Mouse (Mus musculus) lung, postnatal 14 days (tissue): ENCODE data around the gene Macrod2.

Source experiments
- DNase-seq: peaks from one replicate; pipeline ENCODE4 v3.0.0; 2021

The Macrod2 gene

DNA sequence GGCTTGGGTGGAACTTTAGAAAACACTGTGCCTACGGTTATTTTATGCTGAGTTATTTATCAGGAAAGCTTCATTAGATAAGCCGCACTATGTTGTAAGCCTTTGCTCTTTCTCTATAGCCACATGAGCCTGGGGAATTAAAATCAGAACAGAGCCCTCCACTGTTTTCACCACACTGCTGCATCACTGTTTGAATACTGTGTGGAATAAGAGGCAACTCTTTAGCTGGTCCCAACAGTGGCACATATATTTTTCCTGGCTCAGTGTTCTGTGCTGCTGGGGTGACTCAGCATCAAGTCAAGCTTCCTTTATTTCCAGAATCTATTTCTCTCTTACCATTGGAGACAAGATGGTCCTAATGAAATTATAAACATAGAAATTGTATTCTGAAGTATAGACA is 1481.8 kb downstream of the Macrod2 start:
- no peak for DNase-seq

DNA sequence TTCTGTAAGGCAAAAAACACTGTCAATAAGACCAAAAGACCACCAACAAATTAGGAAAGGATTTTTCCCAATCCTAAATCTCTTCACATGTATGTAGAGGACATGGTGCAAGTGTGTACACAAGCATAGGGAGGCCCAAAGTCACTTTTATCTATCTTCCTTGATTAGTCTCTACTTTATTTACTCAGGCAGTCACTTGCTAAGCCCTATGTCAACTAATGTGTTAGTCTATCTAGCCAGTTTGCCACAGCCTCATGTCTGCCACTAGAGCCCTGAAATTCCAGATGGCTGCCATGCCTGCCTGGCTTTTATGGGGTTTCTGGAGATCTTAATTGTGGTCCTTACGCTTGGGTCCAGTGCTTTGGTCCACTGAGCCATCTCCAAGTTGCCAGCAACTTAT is 1483.4 kb downstream of the Macrod2 start:
- no peak for DNase-seq

DNA sequence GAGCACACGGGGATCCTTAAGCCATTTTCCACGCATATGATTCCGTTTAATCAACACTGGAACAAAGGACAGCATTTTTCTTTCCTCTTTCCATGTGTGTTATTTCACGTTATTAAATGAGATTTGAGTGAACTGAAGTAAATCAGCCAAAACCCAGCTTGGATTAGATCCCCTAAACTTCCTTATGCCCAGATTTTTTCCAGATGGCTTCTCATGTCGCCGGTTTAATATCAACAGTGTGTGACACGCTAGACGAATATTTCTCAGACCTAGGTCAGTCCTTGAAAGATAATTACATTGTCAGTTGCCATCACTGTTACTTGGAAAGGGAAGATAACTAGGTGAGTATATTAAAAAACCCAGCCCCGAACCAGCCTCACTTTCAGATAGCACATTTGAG is 1484.6 kb downstream of the Macrod2 start:
- DNase-seq: no peak

DNA sequence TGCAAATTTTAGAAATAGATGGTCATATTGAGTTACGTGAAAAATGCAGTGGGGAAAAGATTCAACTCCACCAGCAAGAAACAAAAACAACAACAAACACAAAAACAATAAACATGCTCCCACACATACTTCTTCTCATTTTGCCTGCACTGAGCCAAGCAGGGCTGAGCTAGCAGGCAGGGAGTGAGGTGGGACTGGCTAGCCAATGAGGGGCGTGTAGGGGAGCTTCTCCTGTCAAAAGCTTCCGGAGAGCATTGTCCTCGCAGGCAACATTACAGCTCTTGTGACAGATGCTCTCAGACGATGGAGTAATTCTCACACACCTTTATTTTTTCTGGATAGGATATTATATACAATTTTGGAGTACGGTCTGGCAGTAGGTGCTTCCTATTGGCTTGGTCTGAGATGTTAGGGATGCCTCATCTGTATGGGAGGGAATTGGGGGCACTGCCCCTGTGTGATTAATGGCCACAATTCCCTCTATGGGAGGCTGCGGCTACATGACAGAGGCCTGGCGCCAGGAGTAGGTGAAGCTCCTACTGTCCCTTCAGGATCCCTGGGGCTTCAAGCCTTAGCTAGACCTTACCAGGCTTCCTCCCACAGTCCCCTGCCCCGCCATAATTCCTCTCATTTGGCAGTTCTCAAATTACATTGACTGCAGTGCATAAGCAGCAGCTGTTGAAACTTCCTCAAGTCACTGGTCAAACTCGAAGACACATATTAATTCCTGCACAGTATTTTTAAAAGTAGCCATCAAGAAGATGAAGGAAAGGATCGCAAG is 1491.8 kb downstream of the Macrod2 start:
- no peak for DNase-seq

DNA sequence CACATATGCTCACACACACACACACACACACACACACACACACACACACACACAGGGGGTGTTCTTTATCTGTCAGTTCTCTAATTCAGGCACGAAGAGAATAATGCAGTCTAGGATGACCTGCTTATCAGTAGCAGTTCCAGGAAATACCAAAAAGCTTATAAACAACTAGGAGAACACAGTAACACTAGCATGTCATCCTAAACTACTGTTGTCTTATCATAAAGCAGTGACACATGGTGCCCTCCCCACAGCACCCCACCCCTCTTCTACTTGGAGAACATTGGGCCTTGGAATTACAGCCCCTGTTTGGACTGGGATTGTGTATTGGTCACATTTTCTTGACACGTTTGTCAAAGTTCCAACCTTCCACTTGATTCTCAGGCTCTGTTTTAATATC is 1494.4 kb downstream of the Macrod2 start:
- DNase-seq: no peak

DNA sequence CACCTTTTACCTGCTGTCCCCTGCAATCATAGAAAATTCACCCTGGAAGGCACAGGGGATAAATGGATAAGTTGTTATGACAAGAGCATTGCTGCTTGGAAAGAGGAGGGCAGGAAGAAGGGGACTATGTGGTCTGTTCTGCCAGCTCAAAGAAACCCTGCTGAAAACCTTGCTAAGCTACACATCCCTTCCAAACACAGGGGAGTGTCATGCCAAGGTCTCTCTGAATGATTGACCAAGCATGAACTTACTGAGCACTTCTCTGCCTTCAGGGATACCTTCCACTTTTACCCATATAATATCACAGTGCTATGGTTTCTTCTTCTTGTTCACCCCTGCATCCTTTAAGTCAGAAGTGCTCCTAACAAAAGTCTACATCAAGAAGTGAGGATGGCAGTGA is 1502.8 kb downstream of the Macrod2 start:
- DNase-seq: no peak

DNA sequence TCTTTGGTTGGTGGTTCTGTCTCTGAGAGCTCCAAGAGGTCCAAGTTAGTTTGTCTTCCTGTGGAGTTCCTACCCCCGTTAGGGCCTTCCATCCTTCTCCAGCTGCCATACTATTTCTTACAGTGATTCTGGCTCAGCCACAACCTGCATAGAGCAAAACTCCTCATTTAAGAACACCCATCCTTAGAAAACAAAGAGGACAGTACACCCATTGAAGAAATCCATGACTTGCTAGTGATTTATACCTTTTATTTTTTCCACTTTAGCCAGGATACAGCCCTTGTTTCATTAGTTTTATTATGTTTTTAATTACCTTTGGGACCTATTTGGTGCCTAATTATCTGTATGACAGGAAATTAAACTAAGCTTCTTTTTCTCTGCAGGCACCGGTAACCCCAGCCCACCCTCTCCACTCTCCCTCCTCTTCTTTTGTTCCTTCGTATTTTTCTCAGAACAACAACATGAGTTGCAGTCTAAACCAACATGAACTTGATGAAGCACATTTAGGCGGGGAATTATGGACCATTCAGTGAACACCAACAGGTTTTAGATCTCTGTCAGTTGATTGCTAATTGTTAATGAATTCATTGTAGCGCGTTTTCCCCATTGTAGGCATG is 1516.8 kb downstream of the Macrod2 start:
- no peak for DNase-seq

DNA sequence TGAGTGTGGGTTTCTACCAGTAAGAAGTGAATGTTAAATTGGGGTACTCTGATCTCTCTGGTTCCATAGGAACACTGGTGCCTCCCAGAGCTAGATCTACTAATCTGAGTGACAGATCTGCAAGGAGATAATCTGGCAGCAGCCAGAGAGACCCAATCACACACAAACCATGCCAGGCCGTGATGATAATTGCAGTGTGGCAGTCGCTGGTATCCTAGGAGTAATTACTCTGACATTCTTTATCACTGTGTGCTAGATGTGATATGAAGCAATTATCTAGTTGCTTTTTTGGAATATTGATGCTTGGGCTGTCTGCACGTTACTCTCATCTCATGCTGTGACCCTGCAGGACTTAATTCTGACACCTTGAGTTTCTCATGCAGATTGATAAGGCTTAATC is 1518.4 kb downstream of the Macrod2 start:
- no peak for DNase-seq

DNA sequence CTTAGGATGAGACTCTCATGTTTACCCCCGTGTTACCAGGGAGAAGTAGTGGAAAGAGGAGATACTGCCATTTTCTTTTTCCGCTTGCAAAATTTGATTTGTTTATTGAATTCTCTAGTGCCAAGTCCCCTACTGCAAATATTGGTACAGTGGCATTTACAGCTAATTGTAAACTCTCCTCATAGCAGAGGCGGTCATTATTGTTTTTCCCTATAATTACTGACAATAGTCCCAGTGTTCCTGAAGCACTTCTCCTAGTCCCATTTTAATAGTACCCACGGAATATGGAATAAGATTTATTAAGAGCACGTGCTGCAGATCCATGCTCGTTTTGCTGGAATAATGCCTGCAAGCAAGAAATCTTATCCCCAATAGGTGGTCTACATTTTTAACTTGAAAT is 1518.8 kb downstream of the Macrod2 start:
- DNase-seq: no peak

DNA sequence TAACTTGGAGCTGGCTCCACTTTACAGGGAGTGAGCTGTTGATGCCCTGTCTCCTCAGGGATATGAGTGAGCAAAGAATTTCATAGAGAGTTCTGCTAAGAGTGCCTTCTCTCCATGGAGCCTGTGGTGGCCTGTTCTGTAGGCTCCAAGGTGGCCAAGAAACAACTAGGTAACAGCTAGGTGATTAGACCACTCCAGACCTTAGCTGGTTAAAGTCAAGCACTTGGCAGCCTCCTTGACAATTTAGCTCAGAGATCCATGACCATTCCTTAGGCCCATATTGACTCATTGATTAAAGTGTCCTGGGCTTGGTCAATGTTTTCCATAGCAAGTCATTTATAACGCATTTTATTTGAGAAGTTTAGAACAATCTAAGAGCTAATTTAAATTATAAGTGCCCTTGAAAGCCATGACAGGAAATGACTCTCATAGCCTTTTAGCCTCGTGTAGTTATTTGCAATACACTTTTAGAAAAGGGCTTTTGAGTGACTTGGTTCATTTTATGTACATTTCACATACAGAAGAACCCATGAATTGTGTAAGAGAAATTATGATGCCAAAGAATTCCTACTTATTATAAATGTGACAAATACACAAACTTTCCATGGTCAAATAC is 1525.4 kb downstream of the Macrod2 start:
- no peak for DNase-seq

DNA sequence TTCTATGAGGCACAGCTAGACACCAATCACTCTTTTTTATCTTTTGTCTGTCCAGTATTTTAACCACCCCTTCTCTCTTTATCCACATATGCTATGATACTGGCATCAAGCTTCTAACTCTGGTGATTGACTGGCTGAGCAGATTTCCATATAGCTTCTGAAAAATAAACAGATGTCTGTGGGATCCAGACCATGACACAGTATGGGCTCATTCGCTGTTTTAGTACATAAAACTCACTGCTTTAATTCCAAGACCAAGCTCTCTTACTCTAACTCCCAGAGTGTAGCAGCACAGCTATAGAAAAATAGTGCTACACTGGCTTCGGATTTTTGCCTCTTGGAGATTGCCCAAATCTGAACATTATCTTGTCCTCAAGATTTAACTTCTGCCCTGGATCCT is 1540.0 kb downstream of the Macrod2 start:
- DNase-seq: no peak

DNA sequence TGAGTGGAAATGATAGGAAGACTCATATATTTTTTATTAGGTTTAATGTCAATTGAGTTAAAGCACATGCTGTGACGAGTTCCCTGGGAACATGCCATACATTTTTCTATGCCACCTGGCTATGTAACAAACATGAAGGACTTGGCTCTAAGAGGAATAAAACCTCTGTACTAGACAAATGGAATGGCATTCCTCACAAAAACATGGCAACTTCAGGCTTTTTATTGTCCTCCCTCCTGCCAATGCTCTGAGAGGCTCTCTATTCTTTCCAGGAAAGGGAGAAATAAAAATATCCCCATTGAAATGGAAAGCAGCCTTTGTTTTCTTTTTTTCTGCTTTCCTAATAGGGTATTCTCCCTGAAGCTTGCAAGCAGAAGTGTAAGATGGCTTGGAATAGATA is 1559.7 kb downstream of the Macrod2 start:
- no peak for DNase-seq

DNA sequence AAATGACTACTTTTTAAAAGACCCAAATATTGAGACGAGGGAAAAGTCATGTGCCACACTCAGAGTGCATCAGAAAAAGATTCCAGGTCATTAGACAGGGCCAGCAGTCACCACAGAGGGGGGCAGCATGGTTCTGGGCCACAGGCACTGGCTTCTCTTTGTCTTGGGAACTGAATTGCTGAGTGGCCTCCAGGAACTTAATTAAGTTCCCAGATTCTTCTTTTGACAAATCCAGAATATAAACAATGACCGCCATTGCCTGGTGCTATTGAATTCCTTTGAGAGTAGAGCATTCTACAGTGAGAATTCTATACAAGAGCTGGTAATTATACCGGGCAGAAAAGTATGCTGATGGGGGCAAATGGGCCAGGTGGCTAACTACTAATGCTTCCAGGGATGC is 1560.1 kb downstream of the Macrod2 start:
- DNase-seq: no peak

DNA sequence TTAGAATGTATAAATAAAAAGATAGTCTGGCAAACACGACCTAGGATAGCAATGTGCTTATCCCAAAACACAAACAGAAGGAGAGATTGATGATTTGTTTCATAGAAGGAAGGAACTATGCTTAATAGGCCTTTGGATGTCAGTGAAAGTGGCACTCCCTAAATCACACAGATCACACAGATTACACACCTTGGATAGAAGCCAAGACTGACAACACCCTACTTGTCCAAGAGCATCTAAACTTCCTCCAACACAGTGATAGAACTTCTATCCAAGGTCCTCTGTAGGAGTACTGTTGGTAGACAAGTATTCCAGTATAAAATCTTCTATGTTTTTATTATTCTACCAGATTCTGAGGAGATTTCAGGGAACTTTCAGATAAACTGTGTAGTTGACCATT is 1567.8 kb downstream of the Macrod2 start:
- no peak for DNase-seq

DNA sequence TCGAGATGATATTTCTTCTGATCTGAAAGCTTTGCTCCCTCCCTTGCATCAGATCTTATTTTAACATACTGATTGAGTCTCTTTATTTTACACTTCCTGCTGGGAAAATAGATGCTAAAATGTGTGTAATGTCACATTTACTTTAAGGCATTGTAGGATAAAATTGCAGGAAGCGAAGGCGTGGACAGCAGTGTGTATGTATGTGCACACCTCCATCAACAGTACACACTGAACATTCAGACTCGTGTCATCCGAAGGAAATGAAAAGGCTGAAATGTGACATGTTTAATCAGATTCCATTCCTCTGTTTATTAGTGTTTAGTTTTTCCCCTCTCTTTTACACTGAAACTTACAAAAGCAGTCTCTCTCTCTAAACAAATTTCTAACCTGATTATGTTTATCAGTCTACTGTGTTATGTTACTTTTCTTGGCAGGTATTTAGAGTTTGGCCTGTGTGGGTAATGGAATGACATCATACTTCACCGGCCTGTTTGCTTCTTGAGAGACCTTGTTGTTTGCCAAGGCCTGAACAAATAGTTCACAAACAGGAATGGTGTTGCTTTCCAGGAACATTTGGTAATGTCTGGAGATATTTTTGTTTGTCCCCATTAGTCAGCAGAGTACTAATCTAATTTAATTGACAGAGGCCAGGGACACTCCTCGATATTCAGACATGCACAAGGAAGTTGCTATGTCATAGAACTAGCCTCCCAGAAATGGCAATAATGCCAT is 1588.7 kb downstream of the Macrod2 start:
- DNase-seq: no peak

DNA sequence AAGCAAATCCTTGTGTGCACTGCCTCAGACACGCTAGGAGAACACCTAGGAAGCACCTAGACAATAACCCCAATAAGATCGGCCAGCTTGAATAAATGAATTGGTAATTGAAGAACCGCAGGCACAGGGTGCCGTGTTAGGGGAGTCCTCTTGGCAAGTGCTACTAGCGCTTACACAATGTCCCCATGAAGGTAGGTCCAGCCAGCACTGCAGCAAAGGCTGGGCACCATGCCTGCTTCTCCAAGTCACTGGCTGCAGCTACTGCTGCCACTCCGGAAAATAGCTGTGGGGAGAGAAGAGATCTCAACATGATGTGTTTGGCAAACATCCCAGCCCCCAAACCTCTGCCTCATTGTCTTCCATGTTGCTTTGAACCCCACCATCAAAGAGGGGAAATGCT is 1603.8 kb downstream of the Macrod2 start:
- DNase-seq: peak; percentile 39

DNA sequence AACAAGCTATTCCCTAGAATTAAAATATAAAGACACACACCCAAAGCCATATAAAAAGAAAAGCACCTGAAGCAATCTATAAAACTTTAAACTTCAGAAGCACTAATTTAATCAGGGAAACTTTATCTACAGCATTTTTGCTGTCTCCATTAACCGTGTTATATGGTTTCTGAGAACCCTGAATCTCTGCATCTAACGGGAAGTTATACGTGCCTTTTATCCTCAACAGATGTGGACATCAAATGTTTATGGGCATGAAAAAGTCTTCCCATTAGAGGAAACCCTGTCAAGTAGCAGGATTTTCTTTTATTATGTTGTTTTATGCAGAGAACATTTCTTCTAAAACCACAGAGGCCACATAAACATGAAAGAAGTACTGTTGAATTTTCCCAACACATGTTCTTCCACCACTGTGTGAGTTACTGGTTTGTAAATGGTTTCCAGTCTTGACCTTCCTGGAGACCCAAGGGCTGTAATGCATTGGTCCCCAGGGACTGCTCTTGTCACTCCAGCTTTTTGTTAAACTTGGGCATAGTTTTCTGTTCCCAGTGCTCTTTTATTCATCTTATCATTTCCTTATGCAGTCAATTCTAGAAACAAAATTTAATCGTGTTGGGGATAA is 1629.5 kb downstream of the Macrod2 start:
- no peak for DNase-seq

DNA sequence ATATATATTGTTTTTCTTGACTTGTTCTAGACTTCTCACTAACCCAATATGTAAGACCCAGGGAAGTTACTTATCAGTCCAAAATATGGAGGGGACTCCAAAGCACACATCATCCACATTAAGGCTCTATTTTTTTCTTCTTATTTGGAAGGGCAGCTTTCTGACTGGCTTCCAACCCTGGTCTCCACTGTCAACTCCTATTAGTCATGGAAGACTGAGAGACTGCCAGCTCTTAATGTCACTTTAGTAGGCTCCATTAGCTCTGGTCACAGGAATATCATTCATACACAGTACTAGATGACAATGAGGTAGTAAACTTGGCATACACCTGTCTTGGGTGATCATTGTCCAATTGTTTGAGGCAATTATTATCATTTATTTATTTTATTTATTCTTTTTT is 1631.6 kb downstream of the Macrod2 start:
- no peak for DNase-seq

DNA sequence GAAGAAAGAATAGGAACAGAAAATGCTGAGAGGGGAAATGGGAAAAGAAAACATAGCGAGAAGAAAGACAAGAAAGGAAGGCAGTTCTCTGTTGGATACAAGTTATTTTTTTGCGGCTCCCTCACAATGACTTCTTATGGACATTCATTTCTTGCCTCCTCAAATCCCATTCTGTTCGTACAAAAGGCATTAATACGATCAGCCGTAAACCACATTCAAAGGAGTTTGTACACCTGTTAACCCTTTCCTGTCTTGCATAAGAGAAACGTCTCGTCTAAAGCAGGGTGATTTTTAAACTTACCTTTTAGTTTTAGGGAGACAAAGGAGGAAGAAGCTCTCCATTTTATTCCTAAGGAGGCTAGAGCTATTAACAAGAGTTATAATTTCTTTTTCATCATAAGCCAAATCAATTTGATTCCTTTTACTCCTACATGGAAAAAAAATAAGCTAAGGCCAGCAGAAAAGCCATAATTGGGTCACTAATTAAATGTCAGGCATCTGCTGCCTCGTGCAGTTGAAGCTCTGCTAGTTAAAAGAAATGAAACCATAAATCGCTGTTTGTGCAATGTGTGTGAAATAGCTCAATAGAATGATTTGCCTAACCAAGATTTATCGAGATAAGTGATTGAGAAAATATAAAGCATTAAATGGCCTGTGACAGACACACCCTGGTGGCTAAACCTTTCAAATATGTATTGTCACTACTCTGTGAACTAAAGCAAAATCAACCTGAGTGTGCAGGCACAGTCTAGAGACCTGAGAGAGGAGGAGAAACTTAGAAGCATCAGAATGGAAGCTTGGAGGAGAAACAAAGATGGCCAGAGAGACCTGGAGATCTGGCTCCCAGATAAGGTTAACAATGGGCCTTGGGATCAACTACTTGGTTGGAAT is 1635.9 kb downstream of the Macrod2 start:
- DNase-seq: no peak

DNA sequence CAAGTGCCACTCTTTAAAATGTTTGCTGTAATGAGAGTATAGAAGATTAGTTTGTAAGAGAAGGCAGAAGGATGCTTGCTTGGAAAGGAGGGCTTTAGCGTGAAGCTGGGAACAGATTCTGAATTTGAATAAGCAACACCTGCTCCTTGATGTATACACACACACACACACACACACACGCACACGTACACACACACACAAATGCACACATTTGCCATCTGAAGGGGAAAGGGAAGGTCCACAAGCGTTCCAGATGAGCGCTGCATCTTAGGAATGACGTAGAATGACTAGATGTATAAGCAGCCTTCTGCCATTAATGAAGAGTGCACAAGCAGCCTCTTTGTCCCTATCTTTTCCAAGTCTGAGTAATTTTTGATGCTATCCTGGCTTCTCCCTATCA is 1660.5 kb downstream of the Macrod2 start:
- DNase-seq: no peak

DNA sequence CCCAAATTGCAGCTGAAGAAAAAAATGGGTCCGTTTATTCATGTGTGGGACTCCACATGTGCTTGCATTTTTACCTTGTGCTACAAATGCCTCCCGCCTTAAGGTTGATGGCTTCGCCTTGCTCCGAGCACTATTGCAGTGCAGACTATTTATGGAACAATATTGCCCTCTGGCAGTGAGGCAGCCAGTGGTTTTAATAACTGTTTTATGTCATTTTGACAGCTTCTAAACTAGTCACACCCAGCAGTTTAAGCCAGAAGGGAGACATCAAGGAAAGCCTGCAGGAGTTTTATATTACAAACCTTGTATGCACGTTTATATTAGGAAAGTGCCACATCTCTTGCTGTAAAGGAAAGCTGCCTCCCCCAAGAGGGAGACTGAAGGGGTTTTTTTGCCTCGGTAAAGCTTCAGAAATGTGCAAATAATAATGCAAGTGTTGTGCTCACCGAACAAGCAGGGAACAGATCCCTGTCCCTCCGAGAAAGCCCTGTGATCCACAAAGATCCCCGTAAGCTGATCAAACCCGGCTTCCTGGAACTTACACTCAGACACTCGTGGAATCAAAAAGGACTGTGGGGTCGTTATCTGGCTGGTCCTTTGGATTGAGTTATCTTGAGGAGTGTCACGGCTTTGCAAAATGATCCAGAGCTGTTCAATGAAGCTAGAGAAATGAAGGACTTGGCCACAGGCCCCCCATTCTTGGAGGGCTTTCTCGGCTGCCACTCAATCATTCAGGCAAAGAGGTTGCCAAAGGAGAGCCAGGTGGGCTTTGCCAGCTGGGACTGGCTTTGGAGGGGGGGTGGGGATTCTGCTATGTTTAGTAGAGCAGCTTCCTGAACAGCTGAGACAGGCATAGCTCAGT is 1663.0 kb downstream of the Macrod2 start:
- peak; percentile 0 for DNase-seq
